Mouse (Mus musculus) intestine, embryonic 16.5 days (tissue): ENCODE measurements around the gene 4833420G17Rik. TPM values are rescaled to one million over a fixed set of nuclear protein-coding genes. Genes with fewer than 3 reads are reported as not detected.
A peak's percentile ranks its signal among the peaks of the same experiment; 100 is the strongest.
"Not testable (repeated sequence)": the region's sequence is repeated elsewhere in the genome, so short reads cannot be mapped to it uniquely, and the experiment has no call there.

Experiments used
- ATAC-seq: fragments of 200-750 bp; cut with Nextera tagmentation; 2 replicates; pipeline ENCODE4 v1.8.0; 2017; ENCODE audit warnings: moderate TSS enrichment, moderate library complexity
- H3K27ac ChIP-seq: fragments of 300-500 bp; sonication (generic); 2 replicates; pipeline ENCODE4 v1.5.1; 2014; ENCODE audit warnings: mild to moderate bottlenecking, low read length
- H3K27me3 ChIP-seq: fragments of 300-500 bp; sonication (generic); replicated peaks from 2 replicates; pipeline ENCODE4 v1.6.1; 2014; ENCODE audit warnings: low read length, control low read depth, mixed read lengths; ENCODE audit not compliant: control insufficient read depth, insufficient read depth
- H3K36me3 ChIP-seq: fragments of 300-500 bp; sonication (generic); 2 replicates; pipeline ENCODE4 v1.6.1; 2014; ENCODE audit warnings: low read length, control low read depth; ENCODE audit not compliant: control insufficient read depth, insufficient read depth
- H3K4me1 ChIP-seq: fragments of 300-500 bp; sonication (generic); 2 replicates; pipeline ENCODE4 v1.6.1; 2014; ENCODE audit warnings: low read length, control low read depth, mixed read lengths; ENCODE audit not compliant: control insufficient read depth, insufficient read depth
- H3K4me2 ChIP-seq: fragments of 300-500 bp; sonication (generic); 2 replicates; pipeline ENCODE4 v1.6.1; 2014; ENCODE audit warnings: low read depth, low read length, control low read depth
- H3K4me3 ChIP-seq: fragments of 300-500 bp; sonication (generic); 2 replicates; pipeline ENCODE4 v1.5.1; 2014; ENCODE audit warnings: mild to moderate bottlenecking, low read length
- H3K9ac ChIP-seq: fragments of 300-500 bp; sonication (generic); 2 replicates; pipeline ENCODE4 v1.6.1; 2014; ENCODE audit warnings: low read depth, low read length
- H3K9me3 ChIP-seq: fragments of 300-500 bp; sonication (generic); 2 replicates; pipeline ENCODE4 v1.6.1; 2016; ENCODE audit warnings: low read length, control low read depth; ENCODE audit not compliant: control insufficient read depth
- WGBS: fragments of 180-500 bp; shearing (Covaris S2); extraction: QIAGEN DNeasy Blood & Tissue Kit; methylation state at CpG from one replicate; pipeline ENCODE4 v1.1.7; 2014; 5-methylcytosine and 5-hydroxymethylcytosine counted together
- polyA plus RNA-seq: library from polyadenylated mRNA; unstranded; fragments of >200 nt; fragmentation: Nextera tagmentation; extraction: Ambion mirVana; gene quantifications from 2 replicates; pipeline ENCODE4 v1.2.1, GENCODE M21; 2015

4833420G17Rik gene
- polyA plus RNA-seq, 1 experiment from 2014 or later = 44.2 TPM

DNA sequence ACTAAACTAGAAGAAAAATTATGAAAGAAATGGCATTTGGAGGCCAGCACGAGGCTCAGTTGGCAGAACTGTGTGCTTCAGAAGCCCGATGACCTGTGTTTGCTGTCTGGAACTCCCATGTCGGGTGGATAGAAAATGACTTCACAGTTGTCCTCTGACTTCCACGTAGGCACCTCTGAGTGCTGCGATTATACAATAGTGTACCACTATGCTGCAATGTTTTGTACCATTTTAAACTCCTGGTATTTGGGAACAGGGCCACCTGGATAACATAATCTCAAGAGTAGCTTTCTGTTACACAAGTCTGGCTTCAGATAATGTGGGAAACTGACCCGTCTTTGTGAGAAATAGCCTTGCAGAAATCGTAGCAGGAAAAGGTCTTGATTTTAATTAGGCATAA, 6.2 kb upstream of the 4833420G17Rik start:
- no peak overlapping the region for H3K9ac ChIP-seq
- 89% methylated on average over 7 of the region's 7 CpGs for WGBS

GRCm38 (mm10) chr13:119461900-119462595, 520 bp upstream of the 4833420G17Rik start:
- ATAC-seq = peak; percentile 60
- Histone ChIP-seq H3K27me3 (no peaks in the 10 kb centered on the region), H3K27ac (peak overlapping the region; percentile 67), H3K4me3 (peak overlapping the region; percentile 70), H3K4me1 (peaks cover 7% of the 10 kb centered on the region), H3K9ac (peak overlapping the region; percentile 75), H3K9me3 (no peaks in the 10 kb centered on the region), H3K4me2 (peak overlapping the region; percentile 63), H3K36me3 (no peaks in the 10 kb centered on the region)
- WGBS = 5% methylated on average over 10 of the region's 10 CpGs

More for the DNA sequence above, 6.2 kb upstream of the 4833420G17Rik start:
- Histone ChIP-seq H3K4me1 (no peaks in the 10 kb centered on the region), H3K4me2 (no peak overlapping the region), H3K36me3 (no peaks in the 10 kb centered on the region; the same call in 1 of the 2 replicates), H3K9me3 (no peaks in the 10 kb centered on the region), H3K27ac (no peak overlapping the region), H3K27me3 (no peaks in the 10 kb centered on the region), H3K4me3 (no peak overlapping the region)
- no peak for ATAC-seq

DNA sequence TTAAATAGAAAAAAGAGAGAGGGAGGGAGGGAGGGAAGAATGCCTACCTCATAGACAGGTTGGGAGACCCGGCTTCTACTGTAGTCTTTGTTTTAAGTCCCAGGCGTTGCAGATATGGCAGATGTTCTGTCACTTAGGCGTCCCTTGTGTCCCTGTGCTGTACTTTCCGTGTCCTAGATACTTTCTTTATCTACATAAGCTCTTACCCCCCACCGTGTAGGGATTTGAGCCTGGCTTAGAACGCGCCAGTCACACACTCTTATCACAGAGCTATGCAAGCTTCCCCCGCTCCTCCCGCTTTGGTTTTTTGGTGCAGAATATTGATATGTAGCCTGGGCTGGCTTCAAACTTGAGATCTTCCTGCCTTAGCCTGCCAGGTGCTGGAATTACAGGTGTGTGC, 14.1 kb downstream of the 4833420G17Rik start:
- ATAC-seq = no peak
- no peak overlapping the region for H3K4me2 ChIP-seq
- no peaks in the 10 kb centered on the region for H3K27me3 ChIP-seq
- 90% methylated on average over 9 of the region's 9 CpGs for WGBS
- H3K9ac ChIP-seq = no peak overlapping the region
- no peaks in the 10 kb centered on the region for H3K9me3 ChIP-seq
- no peaks in the 10 kb centered on the region for H3K4me1 ChIP-seq
- H3K4me3 ChIP-seq = no peak overlapping the region
- peaks cover 15% of the 10 kb centered on the region for H3K36me3 ChIP-seq
- no peak overlapping the region for H3K27ac ChIP-seq

DNA sequence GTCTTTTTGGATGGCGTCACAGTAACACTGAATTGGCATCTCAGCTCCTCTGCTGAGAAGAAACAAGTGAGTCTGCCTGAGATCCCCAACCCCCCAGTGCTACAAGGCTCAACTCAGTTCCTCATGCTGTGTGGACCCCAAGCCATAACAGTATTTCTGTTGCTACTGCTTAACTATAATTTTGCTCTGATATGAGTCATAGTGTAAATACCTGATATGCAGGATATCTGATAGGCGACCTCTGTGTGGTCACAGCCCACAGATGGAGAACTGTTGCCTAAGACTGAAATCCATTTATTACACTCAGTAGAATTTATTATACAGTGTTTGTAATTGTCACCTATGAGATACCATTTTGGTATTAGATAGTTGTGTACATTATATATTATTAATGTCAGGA, 15.2 kb downstream of the 4833420G17Rik start:
- ATAC-seq = peak; percentile 59; the same call in 1 of the 2 replicates
- Histone ChIP-seq H3K9me3 (no peaks in the 10 kb centered on the region), H3K27ac (no peak overlapping the region), H3K27me3 (no peaks in the 10 kb centered on the region), H3K36me3 (peaks cover 12% of the 10 kb centered on the region), H3K4me1 (no peaks in the 10 kb centered on the region), H3K4me2 (no peak overlapping the region), H3K9ac (no peak overlapping the region), H3K4me3 (no peak overlapping the region)
- 78% methylated on average over 2 of the region's 2 CpGs for WGBS

DNA sequence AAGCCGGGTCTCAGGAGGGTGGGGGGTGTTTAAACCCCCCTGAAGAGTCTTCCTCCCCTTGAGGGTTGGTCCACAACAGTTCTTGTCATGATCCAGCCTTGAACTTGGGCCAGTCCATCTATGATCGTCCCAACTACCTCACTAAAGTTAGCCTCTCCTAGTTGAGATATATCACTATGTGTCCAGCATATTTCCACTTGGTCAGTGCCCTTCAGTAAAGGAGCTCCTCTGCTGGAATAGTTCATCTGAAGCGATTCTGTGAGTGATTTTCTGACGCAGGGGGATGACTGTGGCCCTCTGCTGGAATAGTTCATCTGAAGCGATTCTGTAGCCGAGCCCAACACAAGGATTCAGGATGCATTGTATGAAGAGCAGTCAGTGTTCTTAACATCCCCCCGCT, 24.8 kb downstream of the 4833420G17Rik start:
- Histone ChIP-seq H3K4me1 (no peaks in the 10 kb centered on the region), H3K36me3 (0 out of 2 replicates have a peak, but pooled peaks cover 12% of the 10 kb centered on the region), H3K9me3 (peaks cover 5% of the 10 kb centered on the region; the same call in 1 of the 2 replicates), H3K4me2 (no peak overlapping the region), H3K27ac (no peak overlapping the region), H3K9ac (no peak overlapping the region), H3K4me3 (no peak overlapping the region), H3K27me3 (no peaks in the 10 kb centered on the region)
- 72% methylated on average over 7 of the region's 7 CpGs for WGBS
- ATAC-seq = no peak

DNA sequence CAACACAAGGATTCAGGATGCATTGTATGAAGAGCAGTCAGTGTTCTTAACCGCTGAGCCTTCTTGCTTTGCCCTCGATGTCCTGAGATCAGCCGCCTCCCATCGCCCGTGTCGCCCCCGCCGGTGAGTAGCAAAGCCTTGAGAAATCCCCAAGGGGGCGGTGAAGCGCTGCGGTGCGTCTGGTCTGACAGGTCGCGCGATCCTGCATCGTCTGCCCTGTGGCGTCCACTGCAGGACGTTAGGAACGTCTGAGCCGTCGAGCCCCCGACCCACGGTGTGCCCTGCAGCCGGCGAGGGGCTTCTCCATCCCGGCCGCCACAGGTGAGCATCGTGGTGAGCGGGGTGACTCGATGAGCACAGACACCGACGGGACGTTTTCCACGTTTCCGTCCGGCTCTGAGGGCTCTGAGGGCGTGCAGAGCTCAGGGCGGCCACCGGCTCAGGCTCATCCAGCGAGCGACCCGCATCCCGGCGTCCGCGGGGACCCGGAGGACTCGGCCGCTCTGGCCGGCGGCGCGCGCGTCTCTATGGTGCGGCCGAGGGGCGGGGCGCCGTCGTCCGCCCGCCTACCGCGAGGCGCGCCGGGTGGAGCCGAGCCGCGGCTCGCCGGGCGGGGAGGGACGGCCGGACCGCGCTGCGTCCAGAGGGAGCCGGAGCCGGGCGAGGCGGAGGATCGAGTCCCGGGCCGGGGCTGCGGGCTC, 25.5 kb downstream of the 4833420G17Rik start, which contains the start of the genes Tmem267 and 3110070M22Rik:
Tmem267 (plus strand) TSS at position 160 of the 701 bp plus-strand sequence.
3110070M22Rik (minus strand) TSS at position 504 of the 701 bp plus-strand sequence.
- H3K27ac ChIP-seq = 0 out of 2 replicates have a peak within 1 kb of the TSS, but pooled peaks have one; percentile 7
- 84% methylated on average over 87 of the region's 87 CpGs for WGBS
- no peak for ATAC-seq
- H3K27me3 ChIP-seq = no peaks in the 10 kb centered on the region
- H3K9me3 ChIP-seq = peaks cover 5% of the 10 kb centered on the region; the same call in 1 of the 2 replicates
- peak within 1 kb of the TSS; percentile 28; the same call in 1 of the 2 replicates for H3K4me2 ChIP-seq
- 0 out of 2 replicates have a peak, but pooled peaks cover 12% of the 10 kb centered on the region for H3K36me3 ChIP-seq
- H3K9ac ChIP-seq = peak within 1 kb of the TSS; percentile 64
- no peak within 1 kb of the TSS; the same call in 1 of the 2 replicates for H3K4me3 ChIP-seq
- no peaks in the 10 kb centered on the region for H3K4me1 ChIP-seq

DNA sequence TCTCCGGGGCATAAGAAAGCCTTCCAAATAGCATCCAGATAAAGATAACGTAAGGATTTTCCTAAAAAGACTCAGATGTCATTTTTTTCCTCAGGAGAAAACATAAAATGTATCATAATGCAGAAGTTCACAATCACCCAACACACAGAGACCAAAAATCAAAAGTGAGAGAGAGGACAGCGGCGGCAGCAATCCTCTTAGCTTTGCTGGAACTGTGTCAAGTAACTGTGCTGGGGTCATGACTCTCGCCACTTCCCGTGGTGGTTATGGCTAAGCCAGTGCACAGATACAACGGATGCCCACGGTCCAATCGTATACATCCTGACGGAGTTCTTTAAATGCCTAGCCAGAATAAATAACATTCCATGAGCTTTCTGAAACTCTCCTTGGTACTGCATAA, 29.5 kb downstream of the 4833420G17Rik start:
- not testable (repeated sequence) for H3K27me3 ChIP-seq, H3K27ac ChIP-seq, H3K4me3 ChIP-seq, H3K4me2 ChIP-seq, H3K4me1 ChIP-seq, H3K9ac ChIP-seq, ATAC-seq, H3K9me3 ChIP-seq, H3K36me3 ChIP-seq
- WGBS = 90% methylated on average over 10 of the region's 10 CpGs

DNA sequence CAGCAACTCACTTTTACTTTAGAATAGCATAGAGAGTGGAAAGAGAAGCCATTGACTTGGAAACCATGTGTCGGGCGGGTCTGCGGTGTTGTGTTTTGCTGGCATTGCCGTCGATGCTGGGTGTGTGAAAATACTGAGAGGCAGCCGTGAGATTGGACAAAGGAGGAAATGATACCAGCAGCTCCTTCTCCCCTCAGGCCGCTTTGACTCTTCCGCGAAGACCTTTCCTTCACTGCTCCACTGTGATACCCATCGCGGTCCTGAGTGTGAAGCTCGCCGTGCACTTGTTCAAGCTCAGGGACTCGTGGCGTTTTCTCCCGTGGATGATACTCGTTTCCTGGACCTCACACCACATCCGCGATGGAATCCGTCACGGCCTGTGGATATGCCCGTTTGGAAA, 32.4 kb downstream of the 4833420G17Rik start:
- WGBS = 96% methylated on average over 10 of the region's 22 CpGs
- H3K27me3 ChIP-seq, H3K36me3 ChIP-seq, H3K4me1 ChIP-seq, H3K27ac ChIP-seq, H3K9me3 ChIP-seq, H3K4me2 ChIP-seq, H3K9ac ChIP-seq, H3K4me3 ChIP-seq: not testable (repeated sequence)
- peak; percentile 27 for ATAC-seq
